Mouse (Mus musculus) ovary, postnatal 14 days (tissue): ENCODE measurements around the gene Gnao1.

ENCODE experiments used
- DNase-seq: peaks from one replicate; pipeline ENCODE4 v3.0.0; 2022; ENCODE audit warnings: low spot score

Gene Gnao1

DNA sequence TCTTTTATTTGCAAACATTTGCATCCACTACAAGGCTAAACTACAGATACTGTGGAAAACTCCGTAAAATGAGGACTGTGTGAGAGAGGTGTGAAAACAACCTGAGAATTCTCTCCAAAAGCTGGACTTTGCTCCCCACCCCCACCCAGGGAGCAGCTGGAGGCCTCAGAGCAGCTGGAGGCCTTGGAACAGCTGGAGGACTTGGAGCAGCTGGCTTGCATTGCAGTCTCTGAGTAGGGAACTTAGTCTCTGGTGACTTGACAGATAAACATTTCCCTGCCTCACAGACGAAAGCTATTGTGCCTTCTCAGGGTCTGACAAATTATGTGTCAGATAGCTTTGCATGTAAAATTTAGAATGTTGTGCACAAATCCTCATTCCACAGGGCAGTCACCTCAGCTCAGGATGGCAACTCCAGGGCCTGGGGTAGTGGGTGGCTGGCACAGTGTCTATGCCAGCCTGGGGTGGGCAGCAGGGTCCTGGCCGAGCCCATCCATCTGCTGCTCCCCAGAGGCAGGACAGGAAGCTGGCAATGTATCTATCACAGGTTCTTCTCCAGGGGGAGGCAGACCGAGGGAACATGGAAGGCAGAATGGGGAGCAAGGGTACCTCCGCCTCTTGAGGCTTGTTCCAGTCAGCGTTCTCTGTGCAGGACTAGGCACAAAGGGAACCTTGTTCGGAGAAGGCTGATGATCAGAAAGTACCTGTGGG is 87.2 kb downstream of the Gnao1 start:
- no peak for DNase-seq

DNA sequence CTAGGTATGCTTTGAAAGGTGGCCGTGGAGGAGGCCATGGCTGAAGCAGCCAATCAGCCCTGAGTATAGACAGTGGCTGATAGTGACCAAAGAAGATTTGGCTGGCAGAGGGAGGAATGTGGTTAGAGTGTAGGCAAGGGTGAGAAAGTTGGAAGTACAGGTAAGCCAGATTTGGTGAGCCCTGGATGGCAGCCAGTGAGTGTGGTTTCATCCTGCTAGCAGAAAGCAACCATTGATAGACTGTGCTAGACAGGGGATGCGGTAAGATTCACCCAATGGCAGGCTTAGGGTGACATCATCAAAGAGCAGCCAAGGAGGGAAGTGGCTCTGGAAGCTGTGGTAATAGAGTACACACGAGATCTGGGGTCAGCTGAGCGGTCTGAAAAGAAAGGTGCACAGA is 88.8 kb downstream of the Gnao1 start:
- DNase-seq, result no peak

DNA sequence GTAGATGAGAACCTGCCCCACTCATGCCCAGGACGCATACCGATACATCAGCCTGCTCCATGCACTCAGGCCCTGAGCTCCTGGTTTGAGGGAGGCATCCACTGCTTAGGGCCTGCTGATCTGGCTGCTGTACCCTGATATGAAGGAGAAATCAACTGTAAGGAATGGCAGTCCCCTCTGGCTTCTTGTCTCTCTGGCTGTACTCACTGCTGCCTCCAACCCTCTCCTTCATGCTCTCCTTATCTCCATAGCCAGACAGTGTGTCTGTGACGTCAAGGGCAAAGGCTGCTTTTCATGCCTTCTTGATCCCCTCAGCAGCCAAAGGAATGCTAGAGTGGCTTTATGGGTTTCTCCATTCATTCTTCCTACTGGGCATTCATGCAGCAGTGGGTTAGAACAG is 92.3 kb downstream of the Gnao1 start:
- DNase-seq, result no peak

- DNase-seq, result no peak
Measured at GRCm38 (mm10) chr8:93906961-93907360, 97.2 kb downstream of the Gnao1 start.

DNA sequence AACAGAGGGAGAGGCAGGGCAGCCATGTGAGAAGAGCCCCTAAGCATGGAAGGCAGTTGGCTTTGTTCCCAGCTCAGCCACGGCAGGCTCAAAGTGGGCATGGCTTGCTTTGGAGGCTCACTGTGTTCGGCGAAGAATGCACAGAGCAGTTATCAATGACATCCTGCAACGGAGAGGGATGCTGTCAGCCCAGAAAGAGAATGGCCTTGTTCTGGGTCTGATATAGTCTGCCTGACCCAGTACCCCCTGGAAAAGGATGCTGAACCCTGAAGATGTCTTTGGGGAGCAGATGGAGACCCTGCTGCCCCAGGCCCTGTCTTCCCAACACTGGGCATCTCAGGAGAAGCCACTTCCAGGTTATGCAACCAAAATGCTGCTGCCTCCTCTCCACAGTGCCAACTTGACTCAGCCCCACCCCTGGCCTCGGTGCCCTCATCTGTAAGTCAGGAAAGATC is 98.2 kb downstream of the Gnao1 start:
- no peak for DNase-seq

DNA sequence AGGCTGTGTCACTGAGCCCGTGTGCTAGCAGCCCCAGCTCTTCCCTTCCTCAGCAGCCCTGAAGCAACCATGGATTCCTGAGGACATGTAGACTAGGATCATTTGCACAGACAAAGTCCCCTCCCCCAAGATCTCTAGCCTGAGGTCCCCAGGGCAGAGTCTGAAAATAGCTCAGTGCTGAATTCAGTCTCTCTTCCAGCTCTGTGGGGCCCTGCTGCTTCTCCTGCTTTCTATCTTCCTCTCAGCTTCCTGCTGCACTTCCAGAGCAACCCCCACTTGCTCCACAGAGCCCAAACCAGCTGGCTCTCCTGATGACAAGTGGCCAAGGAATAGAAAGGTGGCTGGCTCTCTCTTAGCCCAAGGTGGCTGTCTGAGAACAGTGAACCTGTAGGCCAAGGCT is 98.8 kb downstream of the Gnao1 start:
- DNase-seq, result no peak

- DNase-seq, result no peak
Measured at GRCm38 (mm10) chr8:93911715-93912555, 102.2 kb downstream of the Gnao1 start.

- DNase-seq, result peak; percentile 25
Measured at GRCm38 (mm10) chr8:93917859-93918421, 108.2 kb downstream of the Gnao1 start.

DNA sequence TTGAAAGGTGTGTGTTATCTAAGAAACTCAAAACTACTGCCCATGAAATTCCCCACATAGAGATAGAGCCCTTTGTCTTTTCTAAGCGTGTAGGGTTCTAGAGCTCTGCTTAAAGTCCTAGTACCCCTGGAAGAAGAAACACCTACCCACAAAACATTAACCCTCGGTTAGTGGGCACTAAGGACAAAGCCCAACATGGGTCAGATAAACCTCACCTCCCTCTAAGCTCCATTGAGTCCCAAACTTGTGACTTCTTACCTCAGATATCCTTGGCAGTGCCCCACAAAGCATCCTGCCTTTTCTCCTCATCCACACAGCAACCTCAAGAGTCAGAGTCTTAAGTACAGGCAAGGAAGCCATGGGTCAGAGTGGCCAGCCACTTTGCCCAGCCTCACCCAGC is 108.8 kb downstream of the Gnao1 start:
- no peak for DNase-seq

DNA sequence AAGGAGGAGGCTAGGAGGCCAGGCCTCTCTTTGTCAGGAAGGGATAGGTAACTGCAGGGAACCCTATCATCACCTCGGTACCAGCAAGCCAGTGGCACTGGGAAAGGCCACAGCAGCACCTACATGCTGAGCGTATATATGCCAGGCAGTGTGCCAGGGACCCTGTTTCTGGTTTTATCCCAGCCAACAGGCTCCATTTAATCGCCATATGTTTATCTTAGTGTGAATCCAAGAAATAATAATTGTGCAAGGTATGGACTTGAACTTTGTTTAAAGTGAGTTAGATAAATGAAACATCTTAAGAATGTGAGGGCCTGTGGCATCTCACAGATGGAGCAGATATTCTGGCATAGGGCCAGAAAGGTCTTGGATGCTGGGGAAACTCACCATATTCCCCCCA is 109.7 kb downstream of the Gnao1 start:
- DNase-seq, result no peak

- no peak for DNase-seq
Measured at GRCm38 (mm10) chr8:93919916-93920589, 110.3 kb downstream of the Gnao1 start.

DNA sequence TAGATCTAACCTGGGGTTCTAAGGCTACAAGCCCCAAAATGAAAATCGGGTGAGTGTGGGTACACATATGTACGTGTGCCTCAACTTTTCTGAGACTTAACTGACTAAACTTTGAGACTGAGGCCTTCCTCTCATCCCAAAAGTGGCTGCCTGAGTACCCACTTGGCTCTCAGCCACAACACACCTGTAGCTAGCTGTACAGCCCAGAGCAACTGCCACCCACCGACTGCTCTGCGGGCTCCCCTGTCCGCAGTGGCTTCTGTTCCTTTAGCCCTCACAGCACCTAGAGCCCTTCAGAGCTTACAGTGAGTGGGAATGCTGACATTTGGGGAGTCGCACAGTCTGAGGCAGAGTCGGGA is 110.8 kb downstream of the Gnao1 start:
- DNase-seq, result no peak

DNA sequence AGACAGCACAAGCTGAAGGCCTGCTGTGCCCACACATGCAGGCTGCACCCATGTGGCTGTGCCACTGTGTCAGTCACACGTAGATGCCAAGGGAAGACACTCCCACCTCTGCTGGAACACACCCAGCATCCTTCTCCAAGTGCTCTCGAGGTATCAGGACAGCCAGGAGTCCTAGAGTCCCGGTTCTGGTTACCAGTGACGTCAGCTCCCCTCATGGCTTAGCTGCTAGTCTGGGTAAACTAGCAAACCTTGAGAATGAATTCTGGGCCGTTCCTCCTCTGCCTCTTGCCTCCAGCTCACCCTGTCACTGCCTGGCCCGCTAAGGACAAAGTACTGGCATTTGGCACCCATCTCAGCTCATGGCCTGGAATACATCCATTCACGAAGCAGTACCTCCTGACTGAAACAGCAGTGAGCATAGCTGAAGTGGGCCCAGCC is 114.2 kb downstream of the Gnao1 start:
- no peak for DNase-seq

DNA sequence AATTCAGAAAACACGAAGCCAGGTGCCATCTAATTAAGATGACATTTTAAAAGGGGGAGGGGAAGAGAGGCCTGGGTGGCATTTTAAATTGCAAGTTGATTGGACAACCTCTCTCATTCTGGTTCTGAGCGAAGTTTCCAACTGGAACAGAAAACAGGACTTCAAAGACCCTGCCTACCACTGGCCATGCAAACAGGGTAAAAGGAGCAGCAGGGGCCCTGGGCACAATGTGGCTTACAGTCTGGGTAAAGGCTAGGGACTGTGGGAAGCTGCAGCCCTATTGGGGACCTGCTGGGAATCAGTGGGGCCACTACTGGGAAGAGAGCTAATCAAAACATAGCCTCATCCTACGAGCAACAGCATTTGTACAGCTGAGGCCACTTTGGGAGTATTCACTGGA is 115.7 kb downstream of the Gnao1 start:
- DNase-seq, result no peak

- no peak for DNase-seq
Measured at GRCm38 (mm10) chr8:93929233-93929632, 119.5 kb downstream of the Gnao1 start.

- no peak for DNase-seq
Measured at GRCm38 (mm10) chr8:93931336-93931735, 121.6 kb downstream of the Gnao1 start.

GRCm38 (mm10) chr8:93932873-93933272 is 123.1 kb downstream of the Gnao1 start:
- DNase-seq, result peak; percentile 67

DNA sequence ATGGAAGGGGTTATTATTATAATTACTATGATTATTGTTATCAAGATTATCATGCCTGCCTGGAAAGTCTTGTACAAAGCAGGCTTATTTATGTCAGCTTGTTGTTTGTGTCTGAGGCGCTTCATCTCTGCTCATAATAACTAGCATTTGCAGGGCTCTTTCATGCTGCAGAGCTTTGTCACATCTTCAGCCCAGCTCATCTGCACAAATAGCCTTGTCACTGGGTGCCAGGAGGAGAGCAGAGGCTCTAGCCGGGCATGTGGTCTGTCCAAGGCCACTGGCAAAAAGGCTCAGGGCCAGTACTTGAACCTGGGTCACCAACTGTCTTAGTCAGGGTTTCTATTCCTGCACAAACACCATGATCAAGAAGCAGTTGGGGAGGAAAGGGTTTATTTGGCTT is 123.5 kb downstream of the Gnao1 start:
- no peak for DNase-seq

- DNase-seq, result no peak
Measured at GRCm38 (mm10) chr8:93938193-93938592, 128.4 kb downstream of the Gnao1 start.

GRCm38 (mm10) chr8:93940542-93941423 is 131.0 kb downstream of the Gnao1 start:
- DNase-seq, result no peak

DNA sequence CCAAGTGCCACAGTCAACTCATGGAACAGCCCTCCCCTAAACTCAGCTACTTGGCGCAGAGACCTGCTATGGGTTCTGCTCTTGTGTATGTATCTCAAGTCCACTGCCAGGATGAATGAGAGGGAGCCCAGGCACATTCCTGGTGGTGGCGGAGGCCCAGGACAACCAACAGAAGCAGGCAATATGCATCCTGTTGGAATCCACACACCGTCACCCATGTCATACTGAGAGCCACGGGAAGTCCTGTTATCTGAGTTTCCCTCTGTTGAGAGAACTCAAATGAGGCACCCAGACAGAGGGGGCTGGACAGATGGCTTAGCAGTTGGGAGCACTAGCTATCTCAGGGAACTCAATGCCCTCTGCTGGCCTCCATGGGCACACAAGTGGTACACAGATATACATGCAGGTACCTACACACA is 131.9 kb downstream of the Gnao1 start:
- no peak for DNase-seq

- DNase-seq, result no peak
Measured at GRCm38 (mm10) chr8:93945781-93946180, 136.0 kb downstream of the Gnao1 start.
